Mouse (Mus musculus) urinary bladder, adult 18-20 months (tissue): ENCODE data around the gene Gzmm.
"Not testable (repeated sequence)": the region's sequence is repeated elsewhere in the genome, so short reads cannot be mapped to it uniquely, and the experiment has no call there.

Experiments used
- DNase-seq, 2 experiments: peaks; one replicate each; pipeline ENCODE4 v3.0.0; 2022; ENCODE audit warnings: low spot score in 2 of 2, mixed read lengths in 2 of 2

The Gzmm gene

GRCm38 (mm10) chr10:79701443-79702129 is 12.8 kb downstream of the Gzmm start:
- DNase-seq: no peak

GRCm38 (mm10) chr10:79702970-79703369 is 14.2 kb downstream of the Gzmm start:
- DNase-seq: not testable (repeated sequence)

GRCm38 (mm10) chr10:79703541-79703940 is 14.7 kb downstream of the Gzmm start:
- DNase-seq: no peak

GRCm38 (mm10) chr10:79704065-79704969 is 15.5 kb downstream of the Gzmm start, which contains the start of gene Bsg:
Gene Bsg, plus strand, starts transcription at chr10:79704491.
- peak; percentile 95 to 98 for DNase-seq

- DNase-seq: no peak
Measured at GRCm38 (mm10) chr10:79704970-79705360, 16.1 kb downstream of the Gzmm start.

GRCm38 (mm10) chr10:79705951-79706350 is 17.1 kb downstream of the Gzmm start:
- no peak for DNase-seq

GRCm38 (mm10) chr10:79706406-79707094 is 17.7 kb downstream of the Gzmm start:
- no peak for DNase-seq

- no peak for DNase-seq
Measured at GRCm38 (mm10) chr10:79707162-79707561, 18.3 kb downstream of the Gzmm start.

GRCm38 (mm10) chr10:79707759-79708158 is 18.9 kb downstream of the Gzmm start:
- DNase-seq: no peak

- no peak for DNase-seq
Measured at GRCm38 (mm10) chr10:79708668-79709067, 19.8 kb downstream of the Gzmm start.

GRCm38 (mm10) chr10:79709307-79709706 is 20.5 kb downstream of the Gzmm start:
- DNase-seq: no peak

- DNase-seq: no peak
Measured at GRCm38 (mm10) chr10:79712029-79712428, 23.2 kb downstream of the Gzmm start.

- DNase-seq: peak in 1 of 2 experiments; percentile 60
Measured at GRCm38 (mm10) chr10:79712499-79713126, 23.8 kb downstream of the Gzmm start.

- DNase-seq: no peak
Measured at GRCm38 (mm10) chr10:79713163-79713562, 24.3 kb downstream of the Gzmm start.

GRCm38 (mm10) chr10:79714996-79715395 is 26.2 kb downstream of the Gzmm start:
- no peak for DNase-seq

- DNase-seq: no peak
Measured at GRCm38 (mm10) chr10:79716254-79716987, 27.6 kb downstream of the Gzmm start, which contains the start of gene Hcn2. Gene Hcn2, plus strand, starts transcription at chr10:79716634.

GRCm38 (mm10) chr10:79716988-79717355 is 28.2 kb downstream of the Gzmm start:
- no peak for DNase-seq

- DNase-seq: peak; percentile 50 to 66
Measured at GRCm38 (mm10) chr10:79717640-79718357, 29.0 kb downstream of the Gzmm start.

- no peak for DNase-seq
Measured at GRCm38 (mm10) chr10:79721089-79721488, 32.3 kb downstream of the Gzmm start.

GRCm38 (mm10) chr10:79723047-79723446 is 34.2 kb downstream of the Gzmm start:
- no peak for DNase-seq
